Mouse (Mus musculus) hindbrain, embryonic 11.5 days (tissue): ENCODE data around the gene Golm1. TPM values are rescaled to one million over a fixed set of nuclear protein-coding genes. Genes with fewer than 3 reads are reported as not detected.
"Not testable (repeated sequence)": the region's sequence is repeated elsewhere in the genome, so short reads cannot be mapped to it uniquely, and the experiment has no call there.

Experiments
- ATAC-seq: fragments of 200-750 bp; cut with Nextera tagmentation; 2 replicates; pipeline ENCODE4 v1.8.0; 2017; ENCODE audit warnings: mild to moderate bottlenecking, moderate TSS enrichment, moderate library complexity; ENCODE audit not compliant: low FRiP score
- DNase-seq: peaks from one replicate; pipeline ENCODE4 v3.0.0-alpha.2; 2015; ENCODE audit warnings: low spot score
- H3K27ac ChIP-seq: fragments of 300-500 bp; sonication (generic); 2 replicates; pipeline ENCODE4 v1.5.1; 2014; ENCODE audit warnings: mild to moderate bottlenecking, low read depth, low read length
- H3K27me3 ChIP-seq: fragments of 300-500 bp; sonication (generic); 2 replicates; pipeline ENCODE4 v1.6.1; 2014; ENCODE audit warnings: mild to moderate bottlenecking, low read length, moderate library complexity, mixed read lengths; ENCODE audit not compliant: control insufficient read depth, insufficient read depth
- H3K36me3 ChIP-seq: fragments of 300-500 bp; sonication (generic); 2 replicates; pipeline ENCODE4 v1.6.1; 2014; ENCODE audit warnings: mild to moderate bottlenecking, low read length, moderate library complexity, mixed read lengths; ENCODE audit not compliant: control insufficient read depth, insufficient read depth
- H3K4me1 ChIP-seq: fragments of 300-500 bp; sonication (generic); replicated peaks from 2 replicates; pipeline ENCODE4 v1.6.1; 2014; ENCODE audit warnings: low read length, mixed read lengths; ENCODE audit not compliant: control insufficient read depth, insufficient read depth
- H3K4me2 ChIP-seq: fragments of 300-500 bp; sonication (generic); replicated peaks from 2 replicates; pipeline ENCODE4 v1.6.1; 2014; ENCODE audit warnings: mild to moderate bottlenecking, low read depth, low read length
- H3K4me3 ChIP-seq: fragments of 300-500 bp; sonication (generic); 2 replicates; pipeline ENCODE4 v1.5.1; 2014; ENCODE audit warnings: low read depth, low read length
- H3K9ac ChIP-seq: fragments of 300-500 bp; sonication (generic); 2 replicates; pipeline ENCODE4 v1.6.1; 2014; ENCODE audit warnings: low read depth, low read length
- H3K9me3 ChIP-seq: fragments of 300-500 bp; sonication (generic); 2 replicates; pipeline ENCODE4 v1.6.1; 2016; ENCODE audit warnings: low read length; ENCODE audit not compliant: control insufficient read depth
- WGBS: fragments of 180-500 bp; shearing (Covaris S2); extraction: QIAGEN DNeasy Blood & Tissue Kit; methylation state at CpG from one replicate; pipeline ENCODE4 v1.1.7; 2014; 5-methylcytosine and 5-hydroxymethylcytosine counted together
- polyA plus RNA-seq: library from polyadenylated mRNA; unstranded; fragments of >200 nt; fragmentation: Nextera tagmentation; extraction: Ambion mirVana; gene quantifications from 2 replicates; pipeline ENCODE4 v1.2.1, GENCODE M21; 2014

Golm1 gene
- polyA plus RNA-seq, 1 experiment from 2014 or later: 135 TPM

GRCm38 (mm10) chr13:59610437-59610836 lies 65.2 kb downstream of the Golm1 start:
- H3K4me2 ChIP-seq: no peak overlapping the region
- WGBS: 100% methylated on average over 2 of the region's 2 CpGs
- H3K4me3 ChIP-seq: no peak overlapping the region
- peaks cover 17% of the 10 kb centered on the region; the same call in 1 of the 2 replicates for H3K36me3 ChIP-seq
- H3K27me3 ChIP-seq: no peaks in the 10 kb centered on the region
- H3K9me3 ChIP-seq: no peaks in the 10 kb centered on the region
- H3K27ac ChIP-seq: no peak overlapping the region
- H3K9ac ChIP-seq: no peak overlapping the region
- ATAC-seq (no peak), DNase-seq (no peak)
- H3K4me1 ChIP-seq: no peaks in the 10 kb centered on the region

- DNase-seq: no peak
- H3K4me3 ChIP-seq: no peak overlapping the region
- no peaks in the 10 kb centered on the region for H3K27me3 ChIP-seq
- no peak overlapping the region for H3K4me2 ChIP-seq
- H3K9ac ChIP-seq: no peak overlapping the region
- no peaks in the 10 kb centered on the region for H3K4me1 ChIP-seq
- H3K9me3 ChIP-seq: no peaks in the 10 kb centered on the region
- no peak for ATAC-seq
- peaks cover 15% of the 10 kb centered on the region; the same call in 1 of the 2 replicates for H3K36me3 ChIP-seq
- no peak overlapping the region for H3K27ac ChIP-seq
- 91% methylated on average over 4 of the region's 4 CpGs for WGBS
Observed at GRCm38 (mm10) chr13:59609885-59610284, 65.7 kb downstream of the Golm1 start.

GRCm38 (mm10) chr13:59605221-59605922 lies 70.2 kb downstream of the Golm1 start:
- Histone ChIP-seq H3K27me3 (no peaks in the 10 kb centered on the region), H3K9me3 (no peaks in the 10 kb centered on the region), H3K4me3 (no peak overlapping the region), H3K4me2 (no peak overlapping the region), H3K27ac (no peak overlapping the region), H3K9ac (no peak overlapping the region), H3K36me3 (peaks cover 17% of the 10 kb centered on the region; the same call in 1 of the 2 replicates), H3K4me1 (no peaks in the 10 kb centered on the region)
- WGBS: 89% methylated on average over 10 of the region's 10 CpGs
- ATAC-seq (no peak), DNase-seq (no peak)

- H3K9ac ChIP-seq: no peak overlapping the region
- no peak overlapping the region for H3K27ac ChIP-seq
- H3K4me1 ChIP-seq: no peaks in the 10 kb centered on the region
- no peak overlapping the region for H3K4me3 ChIP-seq
- H3K4me2 ChIP-seq: no peak overlapping the region
- no peaks in the 10 kb centered on the region for H3K27me3 ChIP-seq
- ATAC-seq: no peak
- WGBS: 56% methylated on average over 1 of the region's 1 CpGs
- H3K36me3 ChIP-seq: peaks cover 14% of the 10 kb centered on the region; the same call in 1 of the 2 replicates
- H3K9me3 ChIP-seq: no peaks in the 10 kb centered on the region
- DNase-seq: no peak
Observed at GRCm38 (mm10) chr13:59604511-59604910, 71.1 kb downstream of the Golm1 start.

- no peak overlapping the region for H3K4me3 ChIP-seq
- H3K9ac ChIP-seq: no peak overlapping the region
- no peak for ATAC-seq
- no peaks in the 10 kb centered on the region for H3K9me3 ChIP-seq
- no peak for DNase-seq
- H3K27me3 ChIP-seq: no peaks in the 10 kb centered on the region
- peaks cover 9% of the 10 kb centered on the region; the same call in 1 of the 2 replicates for H3K36me3 ChIP-seq
- H3K4me2 ChIP-seq: no peak overlapping the region
- H3K4me1 ChIP-seq: no peaks in the 10 kb centered on the region
- 92% methylated on average over 5 of the region's 5 CpGs for WGBS
- no peak overlapping the region for H3K27ac ChIP-seq
Observed at GRCm38 (mm10) chr13:59603096-59603495, 72.5 kb downstream of the Golm1 start.

GRCm38 (mm10) chr13:59592630-59593029 lies 83.0 kb downstream of the Golm1 start:
- Histone ChIP-seq H3K27ac (no peak overlapping the region), H3K4me3 (no peak overlapping the region), H3K4me1 (no peaks in the 10 kb centered on the region), H3K9me3 (no peaks in the 10 kb centered on the region), H3K36me3 (no peaks in the 10 kb centered on the region), H3K9ac (no peak overlapping the region), H3K4me2 (no peak overlapping the region), H3K27me3 (no peaks in the 10 kb centered on the region)
- ATAC-seq: no peak
- no peak for DNase-seq
- 100% methylated on average over 1 of the region's 1 CpGs for WGBS

- DNase-seq, H3K9ac ChIP-seq, H3K27me3 ChIP-seq, H3K4me1 ChIP-seq, H3K27ac ChIP-seq, H3K4me3 ChIP-seq, H3K4me2 ChIP-seq, ATAC-seq, H3K36me3 ChIP-seq, H3K9me3 ChIP-seq: not testable (repeated sequence)
- WGBS: 93% methylated on average over 3 of the region's 3 CpGs
Observed at GRCm38 (mm10) chr13:59592058-59592457, 83.6 kb downstream of the Golm1 start.

GRCm38 (mm10) chr13:59590691-59591090 lies 84.9 kb downstream of the Golm1 start:
- 87% methylated on average over 4 of the region's 4 CpGs for WGBS
- Histone ChIP-seq H3K9me3 (no peaks in the 10 kb centered on the region), H3K4me3 (no peak overlapping the region), H3K9ac (no peak overlapping the region), H3K4me2 (no peak overlapping the region), H3K27ac (no peak overlapping the region), H3K4me1 (0 out of 2 replicates have a peak, but pooled peaks cover 2% of the 10 kb centered on the region), H3K27me3 (no peaks in the 10 kb centered on the region), H3K36me3 (no peaks in the 10 kb centered on the region)
- DNase-seq (no peak), ATAC-seq (no peak)

GRCm38 (mm10) chr13:59589672-59590071 lies 85.9 kb downstream of the Golm1 start:
- whole genome bisulfite sequencing: 90% methylated on average over 4 of the region's 4 CpGs
- Histone ChIP-seq H3K4me3 (no peak overlapping the region), H3K9me3 (no peaks in the 10 kb centered on the region), H3K4me1 (0 out of 2 replicates have a peak, but pooled peaks cover 2% of the 10 kb centered on the region), H3K36me3 (no peaks in the 10 kb centered on the region), H3K4me2 (no peak overlapping the region), H3K27me3 (no peaks in the 10 kb centered on the region), H3K9ac (no peak overlapping the region), H3K27ac (no peak overlapping the region)
- ATAC-seq: no peak
- DNase-seq: no peak
